Mouse (Mus musculus) mesoderm, embryonic 11.5 days (tissue): ENCODE measurements at regions not wholly inside any gene's neighbourhood (a gene's known extent, or its start where the extent isn't known, plus 50 kb on each side); places are given as distances from the start of the nearest gene placed in this dataset.
A peak's percentile ranks its signal among the peaks of the same experiment; 100 is the strongest.
"Not testable (repeated sequence)": the region's sequence is repeated elsewhere in the genome, so short reads cannot be mapped to it uniquely, and the experiment has no call there.

Experiments
- DNase-seq: peaks from one replicate; pipeline ENCODE4 v3.0.0-alpha.2; 2012; ENCODE audit warnings: low read depth, low spot score

DNA sequence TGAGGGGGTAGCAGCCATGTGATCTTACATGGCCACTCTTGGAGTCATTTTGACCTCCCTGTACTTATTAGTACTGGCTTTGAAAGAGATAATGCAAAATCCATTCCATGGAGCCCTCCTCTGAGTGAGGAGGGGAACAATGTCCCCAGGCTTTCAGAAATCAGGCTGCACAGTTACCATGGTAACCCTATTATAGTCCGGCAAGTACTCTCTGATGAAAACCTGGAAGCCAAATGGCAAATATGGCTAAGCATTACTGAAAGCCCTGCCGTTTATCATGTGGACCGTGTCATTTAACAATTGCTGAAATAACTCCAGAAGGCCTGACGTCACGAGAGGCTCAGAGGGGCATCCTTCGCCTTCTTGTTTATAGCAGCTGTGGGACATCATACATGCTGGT is 82.5 kb upstream of the Xcl1 start:
- DNase-seq = no peak

DNA sequence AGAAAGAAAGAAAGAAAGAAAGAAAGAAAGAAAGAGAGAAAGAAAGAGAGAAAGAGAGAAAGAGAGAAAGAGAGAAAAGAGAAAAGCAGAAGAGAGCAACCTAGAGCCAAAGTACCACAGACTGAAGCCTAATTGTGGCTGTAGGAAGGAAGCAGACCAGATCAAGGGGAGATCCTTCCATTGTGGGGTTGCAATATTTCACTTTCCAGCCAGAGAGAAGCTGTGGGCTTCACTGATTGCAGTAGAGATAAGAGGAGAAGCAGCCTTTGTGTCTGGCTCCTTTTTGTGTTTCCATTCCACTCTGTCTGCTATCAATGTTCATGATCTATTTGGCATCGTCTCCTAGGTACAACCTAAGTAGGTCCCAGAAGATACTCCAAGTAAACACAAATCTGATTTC is 79.0 kb upstream of the Xcl1 start:
- DNase-seq = no peak

DNA sequence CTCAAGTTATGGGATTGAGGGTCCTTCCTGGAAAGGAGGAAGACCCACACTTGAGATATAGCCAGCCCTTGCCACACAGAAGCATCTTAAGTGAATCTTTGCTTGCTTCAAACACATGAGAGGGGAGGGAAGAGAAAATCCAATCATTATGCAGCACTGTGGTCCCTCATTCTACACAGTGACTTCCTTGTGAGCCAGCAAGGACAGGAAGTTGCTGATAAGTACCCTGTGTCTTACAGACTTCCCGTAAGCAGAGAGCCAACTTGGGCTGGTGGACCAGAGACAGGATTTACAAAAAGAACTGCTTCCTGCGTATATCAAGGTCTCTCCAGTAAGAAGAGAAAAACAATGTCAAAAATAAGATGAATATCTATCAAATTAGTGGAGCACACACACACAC is 78.1 kb upstream of the Xcl1 start:
- DNase-seq = no peak

DNA sequence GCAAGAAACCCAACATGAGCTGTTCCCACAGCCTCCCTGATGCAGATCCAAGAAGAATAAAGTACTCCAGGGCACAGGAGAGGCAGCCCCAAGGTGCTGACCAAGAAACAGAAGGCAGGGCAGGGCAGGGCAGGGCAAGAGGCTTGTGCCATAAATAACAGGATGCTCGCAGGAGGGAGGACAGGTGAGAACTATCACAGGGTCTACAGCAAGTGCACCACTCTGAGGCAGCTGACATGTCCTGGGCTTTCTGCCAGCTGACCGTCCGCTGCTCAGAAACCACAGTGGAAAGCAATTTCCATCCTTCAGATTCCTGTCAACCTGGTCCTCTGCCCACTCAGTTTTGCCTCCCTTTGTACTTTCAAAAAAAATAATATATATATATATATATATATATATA is 77.0 kb upstream of the Xcl1 start:
- DNase-seq = no peak

DNA sequence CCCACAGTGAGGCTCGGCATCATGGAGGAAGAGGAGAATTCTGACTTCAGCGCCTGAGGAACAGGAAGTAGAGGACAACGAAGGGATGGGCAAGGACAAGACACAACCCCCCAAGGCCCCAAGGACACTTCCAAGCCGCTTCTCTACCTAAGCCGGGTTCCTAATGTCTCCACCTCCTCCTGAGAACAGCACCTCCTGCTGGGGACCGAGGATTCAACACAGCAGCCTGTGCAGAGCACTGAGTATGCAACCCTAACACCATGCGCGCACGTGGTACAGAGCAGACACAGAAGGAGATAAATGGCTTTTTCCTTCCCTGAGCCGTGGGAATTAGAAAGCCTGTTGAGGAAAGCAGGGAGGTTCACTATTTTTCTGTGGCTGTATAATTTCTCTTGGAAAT is 64.2 kb upstream of the Xcl1 start:
- DNase-seq = peak; percentile 41

DNA sequence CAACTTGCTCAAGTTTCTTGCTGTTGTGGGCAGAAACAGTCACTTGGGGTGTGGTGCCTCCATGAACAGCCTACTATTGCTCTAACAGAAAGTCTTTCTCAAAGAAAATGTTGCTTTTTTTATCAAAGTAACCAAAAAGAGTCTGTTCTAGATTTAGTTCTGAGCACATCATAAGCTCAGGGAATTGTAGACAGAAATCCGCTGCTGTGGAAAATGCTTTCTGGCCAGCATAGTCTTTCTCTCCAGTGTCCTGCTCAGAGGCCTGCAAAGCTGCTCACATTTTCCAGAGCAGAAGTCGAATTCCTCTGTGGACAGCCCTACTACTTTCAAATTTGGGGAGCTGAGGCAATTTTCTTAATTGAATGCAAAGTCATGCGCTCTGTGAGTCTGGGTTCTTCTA is 63.3 kb upstream of the Xcl1 start:
- DNase-seq = no peak

DNA sequence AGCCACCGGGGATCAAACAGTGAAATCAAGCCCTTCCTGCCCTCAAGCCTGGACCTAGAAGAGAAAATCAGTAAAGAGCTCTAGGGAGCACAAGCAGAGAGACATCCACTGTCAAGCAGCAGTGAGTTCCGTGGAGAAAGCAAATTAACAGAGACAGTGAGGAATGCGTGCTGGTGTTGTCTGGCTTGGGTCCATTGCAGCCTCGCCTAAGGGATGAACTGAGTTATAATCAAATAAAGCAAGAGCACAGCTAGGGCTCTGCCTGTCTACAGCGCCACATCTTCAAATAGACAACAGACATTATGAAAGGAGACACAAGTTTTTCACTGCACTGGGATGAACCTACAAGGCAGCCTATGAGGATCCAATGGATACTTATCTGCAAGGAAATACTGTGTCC is 62.3 kb upstream of the Xcl1 start:
- DNase-seq = no peak

DNA sequence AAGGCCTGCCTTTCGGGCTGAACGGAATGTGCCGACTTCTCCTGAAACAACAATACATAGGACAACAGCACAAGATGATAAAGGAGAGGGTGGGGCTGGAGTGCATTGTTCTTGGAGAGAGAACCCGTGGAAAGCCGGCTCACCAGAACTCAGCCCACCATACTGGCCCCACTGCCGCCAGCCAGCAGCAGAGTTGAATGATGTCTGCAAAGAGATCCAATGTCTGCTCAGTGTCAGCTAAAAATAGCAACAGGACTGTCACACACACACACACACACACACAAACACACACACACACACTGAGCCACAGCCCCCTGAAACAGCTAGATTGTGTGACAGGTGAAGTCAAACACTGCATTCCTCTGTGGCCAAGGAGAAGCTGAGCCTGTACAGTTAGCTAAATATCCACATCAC is 58.9 kb upstream of the Xcl1 start:
- DNase-seq = no peak

DNA sequence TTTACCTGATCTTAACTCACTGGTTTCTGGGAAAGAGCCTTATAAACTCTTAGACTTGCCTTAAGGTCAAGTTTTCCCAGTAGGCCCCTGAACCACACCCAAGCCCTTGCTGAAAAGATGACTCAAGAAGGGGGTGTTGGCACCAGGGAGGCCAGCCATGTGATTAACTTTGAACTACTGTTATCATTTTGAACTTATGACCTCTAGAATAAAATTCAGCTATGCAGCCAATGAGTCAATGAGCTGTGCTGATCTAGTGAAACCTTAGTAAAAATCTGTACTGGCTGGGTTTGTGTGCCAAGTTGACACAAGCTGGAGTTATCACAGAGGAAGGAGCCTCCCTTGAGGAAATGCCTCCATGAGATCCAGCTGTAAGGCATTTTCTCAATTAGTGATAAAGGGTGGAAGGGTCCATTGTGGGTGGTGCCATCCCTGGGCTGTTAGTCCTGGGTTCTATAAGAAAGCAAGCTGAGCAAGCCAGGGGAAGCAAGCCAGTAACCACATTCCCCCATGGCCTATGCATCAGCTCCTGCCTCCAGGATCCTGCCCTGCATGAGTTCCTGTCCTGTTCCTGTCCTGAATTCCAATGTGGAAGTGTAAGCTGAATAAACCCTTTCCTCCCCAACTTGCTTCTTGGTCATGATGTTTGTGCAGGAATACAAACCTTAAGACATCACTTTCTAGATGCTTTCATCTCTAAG is 58.0 kb upstream of the Xcl1 start:
- DNase-seq = not testable (repeated sequence)

DNA sequence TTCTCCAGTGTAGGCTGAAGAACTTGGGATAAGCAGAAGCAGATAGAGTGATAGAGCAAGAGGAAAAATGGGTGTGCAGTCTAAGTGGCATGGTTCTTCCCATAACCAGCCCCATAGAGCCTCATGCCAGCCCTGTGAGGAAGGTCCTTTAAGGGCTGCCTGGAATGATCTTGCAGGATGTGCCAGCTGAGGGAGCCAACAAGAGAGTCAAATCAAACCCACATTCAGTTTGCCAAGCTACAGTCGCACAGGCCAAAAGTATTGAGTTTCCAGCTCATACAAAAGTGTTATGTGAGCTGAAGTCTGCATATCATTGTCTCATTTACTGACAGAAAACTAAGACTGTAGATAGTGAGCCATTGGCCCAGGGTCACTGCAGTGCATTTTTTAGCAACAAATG is 53.7 kb upstream of the Xcl1 start:
- DNase-seq = no peak

DNA sequence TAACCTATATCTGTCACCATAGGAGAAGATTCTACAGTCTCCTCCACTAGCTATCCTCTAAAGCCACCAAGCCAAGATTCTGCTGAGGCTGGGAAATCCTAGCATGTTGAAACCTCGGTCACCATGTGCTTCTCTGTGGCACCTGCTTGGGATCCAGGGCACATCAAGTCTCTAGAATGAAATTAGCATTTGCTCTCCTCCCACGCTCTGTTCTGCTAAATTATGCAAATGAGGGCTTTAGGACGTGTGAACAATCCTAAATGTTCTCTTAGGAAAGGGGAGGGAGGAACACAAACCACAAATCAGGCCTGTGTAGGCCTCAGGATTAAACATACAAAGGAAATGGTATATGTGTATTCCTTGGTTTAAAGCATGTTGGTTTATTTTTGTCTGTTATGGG is 52.9 kb upstream of the Xcl1 start:
- DNase-seq = no peak

DNA sequence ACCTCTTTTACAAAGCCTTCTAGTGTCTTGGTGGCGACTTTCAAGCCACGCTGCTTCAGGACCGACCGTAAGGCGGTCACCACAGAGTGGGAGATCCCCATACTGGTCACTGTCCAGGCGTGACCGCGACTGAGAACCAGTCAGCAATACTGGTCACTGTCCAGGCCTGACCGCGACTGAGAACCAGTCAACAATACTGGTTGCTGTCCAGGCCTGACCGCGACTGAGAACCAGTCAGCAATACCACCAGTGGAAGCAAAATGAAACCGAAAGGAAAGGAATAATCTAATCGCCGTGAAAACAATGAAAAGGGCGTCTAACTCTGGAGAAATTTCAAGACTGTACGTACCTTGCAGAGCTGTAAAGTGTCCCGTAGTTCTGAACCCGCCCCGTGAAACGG is 50.2 kb upstream of the Xcl1 start:
- not testable (repeated sequence) for DNase-seq
